Mouse (Mus musculus) liver, embryonic 14.5 days (tissue): Measurements from ENCODE around the gene Sycp2. TPM values are rescaled to one million over a fixed set of nuclear protein-coding genes. Genes with fewer than 3 reads are reported as not detected.

Experiments
- ATAC-seq: fragments of 200-750 bp; cut with Nextera tagmentation; 2 replicates; pipeline ENCODE4 v1.8.0; 2017; ENCODE audit warnings: moderate number of reproducible peaks, mild to moderate bottlenecking, moderate library complexity; ENCODE audit not compliant: insufficient read depth
- DNase-seq, 3 experiments: peaks; one replicate each; pipeline ENCODE4 v3.0.0-alpha.2; 2012 to 2013; ENCODE audit warnings: low read depth in 3 of 3, low spot score in 3 of 3
- H3K27ac ChIP-seq: fragments of 300-500 bp; sonication (generic); 2 replicates; pipeline ENCODE4 v1.5.1; 2014; ENCODE audit warnings: moderate library complexity, mild to moderate bottlenecking, control low read depth, inconsistent platforms
- H3K27me3 ChIP-seq: fragments of 300-500 bp; sonication (generic); 2 replicates; pipeline ENCODE4 v1.6.1; 2014; ENCODE audit warnings: mild to moderate bottlenecking, low read length, moderate library complexity; ENCODE audit not compliant: control insufficient read depth, insufficient read depth
- H3K36me3 ChIP-seq: fragments of 300-500 bp; sonication (generic); replicated peaks from 2 replicates; pipeline ENCODE4 v1.6.1; 2014; ENCODE audit warnings: low read depth; ENCODE audit not compliant: control insufficient read depth, insufficient read depth
- H3K4me1 ChIP-seq, 2 experiments: fragments of 200-500 bp in 1 of 2; fragments of 300-500 bp in 1 of 2; sonication (generic) in 1 of 2; replicated peaks; 2 replicates each; pipeline ENCODE4 v1.6.1; 2012 to 2014; ENCODE audit warnings: antibody characterized with exemption in 1 of 2, inconsistent platforms in 1 of 2, low read length in 1 of 2; ENCODE audit not compliant: control insufficient read depth in 2 of 2, insufficient read depth in 2 of 2
- H3K4me2 ChIP-seq: fragments of 300-500 bp; sonication (generic); 2 replicates; pipeline ENCODE4 v1.6.1; 2014; ENCODE audit warnings: low read depth, mild to moderate bottlenecking, control low read depth, moderate library complexity
- H3K4me3 ChIP-seq, 2 experiments: fragments of 200-500 bp in 1 of 2; fragments of 300-500 bp in 1 of 2; sonication (generic) in 1 of 2; 2 replicates each; pipeline ENCODE4 v1.5.1; 2012 to 2014; ENCODE audit warnings: low read depth in 2 of 2, low read length in 2 of 2, mild to moderate bottlenecking in 2 of 2, control low read depth in 1 of 2, inconsistent platforms in 1 of 2, moderate library complexity in 1 of 2; ENCODE audit not compliant: insufficient read depth in 1 of 2
- H3K9ac ChIP-seq: fragments of 300-500 bp; sonication (generic); replicated peaks from 2 replicates; pipeline ENCODE4 v1.6.1; 2014; ENCODE audit warnings: mild to moderate bottlenecking, control low read depth, moderate library complexity
- H3K9me3 ChIP-seq: fragments of 300-500 bp; sonication (generic); 2 replicates; pipeline ENCODE4 v1.6.1; 2016; ENCODE audit warnings: low read length, mixed read lengths; ENCODE audit not compliant: control insufficient read depth
- CTCF ChIP-seq: IDR thresholded peaks from 2 replicates; pipeline ENCODE4 v1.5.1; 2016; ENCODE audit warnings: antibody characterized with exemption, low read depth, control low read depth
- EP300 ChIP-seq: IDR thresholded peaks from 2 replicates; pipeline ENCODE4 v1.6.1; 2016; ENCODE audit warnings: antibody characterized with exemption, low read depth
- WGBS: fragments of 180-500 bp; shearing (Covaris S2); extraction: QIAGEN DNeasy Blood & Tissue Kit; methylation state at CpG from one replicate; pipeline ENCODE4 v1.1.7; 2014; ENCODE audit not compliant: insufficient replicate concordance; 5-methylcytosine and 5-hydroxymethylcytosine counted together
- polyA plus RNA-seq, 2 experiments: library from polyadenylated mRNA; depleted of rRNA in 1 of 2; stranded (reverse) in 1 of 2; unstranded in 1 of 2; fragments of >200 nt; fragmentation: Nextera tagmentation in 1 of 2; extraction: Ambion mirVana in 1 of 2; gene quantifications; 2 replicates each; pipeline versions ENCODE4 v1.2.1 to v1.2.3; 2012 to 2014

Sycp2 gene
- polyA plus RNA-seq, 2 experiments = 0.02 TPM; not detected in 1

DNA sequence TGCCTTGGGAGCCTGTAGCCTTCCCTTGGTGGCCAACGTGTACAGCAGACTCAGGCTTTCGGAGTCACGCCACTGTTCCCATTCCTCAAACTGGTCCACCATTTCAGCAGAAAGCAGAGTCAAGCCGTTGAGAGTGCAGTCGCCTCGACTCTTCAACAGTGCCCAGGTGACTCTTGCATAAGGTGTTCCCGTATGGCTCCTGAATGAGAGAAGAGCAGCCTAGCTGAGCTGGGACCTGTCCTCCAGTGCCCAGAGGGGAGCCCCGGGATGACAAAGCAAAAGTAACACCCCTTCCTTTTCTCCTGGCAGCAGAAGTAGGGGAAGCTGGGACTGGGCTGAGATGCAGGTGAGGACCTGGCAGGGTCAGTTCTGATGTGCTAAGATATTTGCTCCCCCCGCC, 20.7 kb upstream of the Sycp2 start:
- Histone ChIP-seq H3K9me3 (no peaks in the 10 kb centered on the region), H3K9ac (no peak overlapping the region), H3K27ac (no peak overlapping the region), H3K4me3 (no peak overlapping the region), H3K36me3 (no peaks in the 10 kb centered on the region), H3K27me3 (no peaks in the 10 kb centered on the region), H3K4me2 (no peak overlapping the region), H3K4me1 (no peaks in the 10 kb centered on the region)
- TF ChIP-seq CTCF (no peak), EP300 (no peak)
- ATAC-seq (no peak), DNase-seq (no peak)
- 54% methylated on average over 9 of the region's 9 CpGs for WGBS

DNA sequence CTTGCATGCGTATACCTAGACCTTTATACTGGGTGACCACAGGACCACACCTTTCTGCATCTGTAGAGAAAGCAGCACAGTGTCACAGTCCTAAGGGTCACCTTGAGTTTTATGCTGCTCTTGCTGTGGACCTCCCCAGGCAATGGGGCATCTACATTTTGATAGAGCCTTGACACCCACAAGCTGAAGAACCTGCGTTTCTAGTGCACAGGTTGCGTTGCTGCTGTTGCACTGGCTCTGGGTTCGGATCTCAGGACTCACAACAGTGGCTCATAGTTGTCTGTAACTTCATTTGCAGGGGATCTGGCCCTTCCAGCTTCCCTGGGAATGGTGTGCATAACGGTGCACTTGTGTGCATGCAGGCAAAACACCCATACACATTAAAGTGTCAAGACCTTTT, 19.7 kb upstream of the Sycp2 start:
- H3K4me2 ChIP-seq = no peak overlapping the region
- no peak overlapping the region for H3K27ac ChIP-seq
- no peaks in the 10 kb centered on the region for H3K36me3 ChIP-seq
- DNase-seq (no peak), ATAC-seq (no peak)
- no peak overlapping the region for H3K9ac ChIP-seq
- WGBS = 50% methylated on average over 5 of the region's 5 CpGs
- H3K27me3 ChIP-seq = no peaks in the 10 kb centered on the region
- TF ChIP-seq EP300 = no peak
- TF ChIP-seq CTCF = no peak
- H3K4me3 ChIP-seq = no peak overlapping the region
- H3K9me3 ChIP-seq = no peaks in the 10 kb centered on the region
- no peaks in the 10 kb centered on the region for H3K4me1 ChIP-seq

DNA sequence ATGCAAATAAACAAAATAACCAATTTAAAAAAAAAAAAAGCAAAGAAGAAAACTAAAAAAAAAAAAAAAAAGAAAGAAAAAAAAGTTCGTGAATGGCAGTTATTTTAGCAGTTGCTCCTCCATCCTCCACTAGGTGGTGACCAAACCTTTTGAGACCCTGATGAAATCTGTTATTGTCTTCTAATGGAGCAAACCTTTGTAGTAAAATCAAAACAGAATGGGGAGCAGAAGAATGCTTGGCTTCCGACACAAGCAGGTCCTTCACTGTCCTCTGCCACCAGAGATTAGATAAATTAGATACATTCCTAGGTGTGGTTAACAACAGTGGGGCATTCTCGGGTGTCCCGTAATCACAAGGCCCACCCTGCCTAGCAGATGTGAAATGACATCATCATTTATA, 18.7 kb upstream of the Sycp2 start:
- Histone ChIP-seq H3K36me3 (no peaks in the 10 kb centered on the region), H3K4me2 (no peak overlapping the region), H3K9me3 (no peaks in the 10 kb centered on the region), H3K27me3 (no peaks in the 10 kb centered on the region), H3K4me3 (no peak overlapping the region), H3K4me1 (no peaks in the 10 kb centered on the region), H3K27ac (no peak overlapping the region), H3K9ac (no peak overlapping the region)
- 34% methylated on average over 4 of the region's 4 CpGs for WGBS
- no peak for DNase-seq
- ATAC-seq = no peak
- TF ChIP-seq EP300 (no peak), CTCF (no peak; the same call in 1 of the 2 replicates)

DNA sequence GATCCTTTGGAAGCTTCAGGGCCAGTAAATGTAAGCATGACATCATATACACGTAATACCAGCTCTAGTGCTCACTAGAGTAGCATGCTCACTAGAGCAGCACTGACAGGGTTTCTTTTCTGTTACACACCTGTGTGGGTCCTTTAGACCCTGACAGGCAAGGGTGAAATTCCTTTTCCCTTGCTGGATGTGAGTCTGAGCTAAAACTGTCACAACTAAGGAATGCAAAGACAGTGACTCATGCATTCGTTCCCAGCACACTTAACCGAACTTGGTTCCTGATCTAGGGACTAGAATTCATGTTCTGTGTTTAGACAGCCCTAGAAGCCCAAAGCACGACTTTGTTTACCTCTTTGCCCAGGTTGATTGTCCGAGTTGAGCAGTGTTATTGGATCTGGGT, 15.7 kb upstream of the Sycp2 start:
- Histone ChIP-seq H3K4me3 (no peak overlapping the region), H3K27ac (no peak overlapping the region), H3K27me3 (no peaks in the 10 kb centered on the region), H3K4me2 (no peak overlapping the region), H3K9me3 (no peaks in the 10 kb centered on the region), H3K36me3 (no peaks in the 10 kb centered on the region), H3K9ac (no peak overlapping the region), H3K4me1 (no peaks in the 10 kb centered on the region)
- DNase-seq (no peak), ATAC-seq (no peak)
- TF ChIP-seq CTCF (no peak), EP300 (no peak)
- 50% methylated on average over 5 of the region's 5 CpGs for WGBS

DNA sequence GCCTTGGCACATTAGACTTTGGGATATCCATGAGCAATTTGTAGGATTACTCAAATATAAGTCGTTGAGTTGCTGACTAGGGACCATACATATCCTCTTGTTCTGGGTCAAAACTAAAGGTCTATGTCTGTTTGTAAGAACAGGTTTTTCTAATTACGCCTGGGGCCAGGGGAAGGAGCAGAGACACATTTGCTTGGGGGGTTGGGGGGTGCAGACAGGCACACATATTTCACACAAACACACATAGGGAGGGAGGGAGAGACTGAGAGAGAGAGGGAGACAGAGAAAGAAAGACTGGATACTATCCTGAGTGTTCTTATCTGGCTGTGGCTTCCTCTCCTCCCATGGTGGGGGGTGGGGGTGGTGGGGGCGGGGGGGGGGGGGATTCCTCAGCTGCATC, 14.7 kb upstream of the Sycp2 start:
- Histone ChIP-seq H3K9me3 (no peaks in the 10 kb centered on the region), H3K4me1 (no peaks in the 10 kb centered on the region; a peak in 1 of 4 replicates), H3K27me3 (no peaks in the 10 kb centered on the region), H3K36me3 (no peaks in the 10 kb centered on the region), H3K4me2 (no peak overlapping the region), H3K4me3 (no peak overlapping the region), H3K9ac (no peak overlapping the region), H3K27ac (no peak overlapping the region)
- no peak for ATAC-seq
- WGBS = 41% methylated on average over 2 of the region's 3 CpGs
- no peak for TF ChIP-seq EP300
- no peak for DNase-seq
